Mouse (Mus musculus) lung, postnatal 0 days (tissue): ENCODE results near the gene Dalrd3.

Source experiments
- CTCF ChIP-seq: IDR thresholded peaks from 2 replicates; pipeline ENCODE4 v1.5.1; 2016; ENCODE audit warnings: antibody characterized with exemption, mild to moderate bottlenecking
- EP300 ChIP-seq: IDR thresholded peaks from 2 replicates; pipeline ENCODE4 v1.6.1; 2016; ENCODE audit warnings: antibody characterized with exemption, mild to moderate bottlenecking, control low read depth

DNA sequence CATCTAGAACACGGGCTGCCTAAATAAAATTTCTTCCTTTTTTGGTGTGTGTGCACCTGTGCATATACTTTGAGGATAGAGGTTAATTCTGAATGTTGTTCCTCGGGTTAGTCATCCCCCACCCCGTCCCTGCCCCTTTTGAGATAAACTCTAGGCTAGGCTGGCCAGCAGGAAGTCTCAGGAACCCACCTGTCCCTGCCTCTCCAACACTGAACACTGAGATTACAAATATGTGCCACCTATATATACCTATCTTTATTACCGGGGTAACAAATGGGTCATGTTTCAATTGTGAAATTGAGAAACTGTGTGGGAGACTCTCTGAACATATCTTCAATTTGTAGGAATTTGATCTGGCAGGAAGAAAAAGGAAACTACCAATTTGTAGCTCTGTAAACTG, 39.2 kb downstream of the Dalrd3 start:
- no peak for TF ChIP-seq CTCF
- no peak for TF ChIP-seq EP300
